Comparison of ENCODE assay signal across 17 mouse cellular contexts in genomic region chr1:84102052-84102451, GRCm38 (mm10).
DNase-seq lines count a peak whose midpoint lies in the region; ATAC-seq and TF ChIP-seq lines count a peak whose summit lies in the region.
"Had no signal": no experiment of that assay in that cellular context is flagged by ENCODE, and none has a peak within 500 bp of the region (broad histone marks: within the 10 kb centered on the region; RNA-seq: fewer than 3 reads in every experiment).

No protein-coding gene starts in this region.

- no peak; the same call in 1 of the 2 replicates for TF ChIP-seq RAD21 in CH12.LX (IDR thresholded peaks at IDR 0.05; ENCODE audit: low read depth, low read length)

- H3K36me3 ChIP-seq in embryonic facial prominence, embryonic 11.5 days (replicated peaks; ENCODE audit: control insufficient read depth, insufficient read depth, low read depth, low read length) = no peaks in the 10 kb centered on the region
- no peaks in the 10 kb centered on the region for H3K36me3 ChIP-seq in embryonic facial prominence, embryonic 10.5 days (replicated peaks)
- no peaks in the 10 kb centered on the region for H3K36me3 ChIP-seq in kidney, postnatal 0 days (ENCODE audit: insufficient read depth, low read length)
- no peaks in the 10 kb centered on the region for H3K36me3 ChIP-seq in kidney, embryonic 15.5 days
- no peaks in the 10 kb centered on the region for H3K36me3 ChIP-seq in CH12.LX (replicated peaks in 1 of 2; ENCODE audit: control insufficient read depth in 1 of 2, insufficient read depth in 1 of 2, low read length in 1 of 2)
- H3K36me3 ChIP-seq: limb, embryonic 10.5 days; neural tube, embryonic 12.5 days had no signal

- 82% methylated on average over 2 of the region's 2 CpGs for WGBS in embryonic facial prominence, embryonic 11.5 days
- 73% methylated on average over 2 of the region's 2 CpGs for WGBS in embryonic facial prominence, embryonic 10.5 days
- WGBS in kidney, postnatal 0 days = 80% methylated on average over 2 of the region's 2 CpGs
- 75% methylated on average over 2 of the region's 2 CpGs for WGBS in kidney, embryonic 15.5 days

- dilution Hi-C loops in CH12.LX (cut with MboI; ENCODE audit: extremely low pct_ligation_motif_present, extremely low pct_unique_long_range_greater_than_20kb, low sequenced_read_pairs) = no loop called here

- H3K9me3 ChIP-seq in embryonic facial prominence, embryonic 11.5 days (replicated peaks; ENCODE audit: control insufficient read depth, low read length) = no peaks in the 10 kb centered on the region
- H3K9me3 ChIP-seq in embryonic facial prominence, embryonic 10.5 days = no peaks in the 10 kb centered on the region
- H3K9me3 ChIP-seq in kidney, postnatal 0 days (replicated peaks; ENCODE audit: low read length) = no peaks in the 10 kb centered on the region
- H3K9me3 ChIP-seq in kidney, embryonic 15.5 days (replicated peaks) = no peaks in the 10 kb centered on the region
- no peaks in the 10 kb centered on the region for H3K9me3 ChIP-seq in CH12.LX (replicated peaks; ENCODE audit: low read length)
- H3K9me3 ChIP-seq: limb, embryonic 10.5 days had no signal

- no peak overlapping the region for H3K4me2 ChIP-seq in embryonic facial prominence, embryonic 11.5 days (ENCODE audit: low read depth, low read length)
- no peak overlapping the region for H3K4me2 ChIP-seq in kidney, postnatal 0 days (ENCODE audit: low read length)
- H3K4me2 ChIP-seq in kidney, embryonic 15.5 days = no peak overlapping the region
- no peak overlapping the region for H3K4me2 ChIP-seq in CH12.LX (ENCODE audit: insufficient read depth, low read depth, poor library complexity, severe bottlenecking)
- H3K4me2 ChIP-seq: neural tube, embryonic 12.5 days had no signal

- in situ Hi-C loops in CH12.LX (cut with MboI; ENCODE audit: low pct_ligation_motif_present, low pct_unique_long_range_greater_than_20kb, low sequenced_read_pairs) = no loop called here

- H3K9ac ChIP-seq in embryonic facial prominence, embryonic 11.5 days (replicated peaks; ENCODE audit: low read length) = no peak overlapping the region
- no peak overlapping the region for H3K9ac ChIP-seq in kidney, postnatal 0 days (ENCODE audit: low read depth, low read length)
- no peak overlapping the region for H3K9ac ChIP-seq in kidney, embryonic 15.5 days
- H3K9ac ChIP-seq in CH12.LX (ENCODE audit: insufficient read depth, low read depth) = no peak overlapping the region
- H3K9ac ChIP-seq: neural tube, embryonic 12.5 days had no signal

- no peaks in the 10 kb centered on the region for H3K4me1 ChIP-seq in embryonic facial prominence, embryonic 11.5 days (ENCODE audit: control insufficient read depth, insufficient read depth, low read length)
- H3K4me1 ChIP-seq in embryonic facial prominence, embryonic 10.5 days = peaks cover 10% of the 10 kb centered on the region
- no peaks in the 10 kb centered on the region for H3K4me1 ChIP-seq in kidney, postnatal 0 days (replicated peaks; ENCODE audit: insufficient read depth, low read length)
- no peaks in the 10 kb centered on the region for H3K4me1 ChIP-seq in kidney, embryonic 15.5 days
- no peaks in the 10 kb centered on the region for H3K4me1 ChIP-seq in CH12.LX (ENCODE audit: control insufficient read depth in 1 of 2, insufficient read depth in 2 of 2)
- H3K4me1 ChIP-seq: limb, embryonic 10.5 days; neural tube, embryonic 12.5 days had no signal

- no peak for ATAC-seq in embryonic facial prominence, embryonic 11.5 days (replicated peaks; ENCODE audit: insufficient number of reproducible peaks, low FRiP score, low TSS enrichment, low read depth)
- ATAC-seq in kidney, postnatal 0 days (replicated peaks; ENCODE audit: low FRiP score, low read depth) = no peak
- no peak for ATAC-seq in kidney, embryonic 15.5 days (replicated peaks; ENCODE audit: low FRiP score)
- ATAC-seq: CD4-positive, CD25-positive, alpha-beta regulatory T cell, adult 4 months had no signal

- H3K79me2 ChIP-seq in CH12.LX (replicated peaks; ENCODE audit: control insufficient read depth, extremely low read depth, insufficient read depth, poor library complexity, severe bottlenecking) = no peaks in the 10 kb centered on the region

- DNase-seq in embryonic facial prominence, embryonic 11.5 days (ENCODE audit: low spot score) = peak; percentile 35
- DNase-seq in embryonic facial prominence, embryonic 10.5 days (ENCODE audit: low spot score) = no peak
- no peak for DNase-seq in kidney, postnatal 0 days (ENCODE audit: low spot score)
- peak; percentile 29 for DNase-seq in CH12.LX (ENCODE audit: extremely low read depth)
- DNase-seq in adrenal gland, postnatal 36 days = peak; percentile 5 to 22
- DNase-seq in spleen, adult 18-20 months = no peak
- DNase-seq in kidney, postnatal 25 days = no peak
- DNase-seq: gastrocnemius, postnatal 14 days; layer of hippocampus, adult 9-11 months; lung, postnatal 10 days; midbrain, embryonic 14.5 days; right cerebral cortex, adult 18-20 months; thymus, postnatal 25 days had no signal

- peak; percentile 61 for TF ChIP-seq CTCF in kidney, postnatal 0 days (IDR thresholded peaks at IDR 0.05; ENCODE audit: low read depth)
- TF ChIP-seq CTCF in CH12.LX (conservative IDR thresholded peaks at IDR 0.05 in 1 of 2, IDR thresholded peaks at IDR 0.05 in 1 of 2; ENCODE audit: low read depth in 2 of 2, low read length in 2 of 2) = peak; percentile 23 to 41; a peak in 2 of 4 replicates

- H3K27ac ChIP-seq in embryonic facial prominence, embryonic 11.5 days (replicated peaks; ENCODE audit: low read depth, low read length) = no peak overlapping the region
- H3K27ac ChIP-seq in embryonic facial prominence, embryonic 10.5 days (replicated peaks) = no peak overlapping the region
- no peak overlapping the region for H3K27ac ChIP-seq in kidney, postnatal 0 days
- H3K27ac ChIP-seq in kidney, embryonic 15.5 days = no peak overlapping the region
- no peak overlapping the region for H3K27ac ChIP-seq in CH12.LX (ENCODE audit: insufficient read depth, low read depth)
- H3K27ac ChIP-seq: limb, embryonic 10.5 days; neural tube, embryonic 12.5 days had no signal

- no peak for TF ChIP-seq POLR2A in CH12.LX (IDR thresholded peaks at IDR 0.05; ENCODE audit: low read depth, low read length)

- TF ChIP-seq EP300 in CH12.LX (IDR thresholded peaks at IDR 0.05; ENCODE audit: low read length) = no peak

- no peaks in the 10 kb centered on the region for H3K27me3 ChIP-seq in embryonic facial prominence, embryonic 11.5 days (ENCODE audit: control insufficient read depth, insufficient read depth, low read length)
- H3K27me3 ChIP-seq in embryonic facial prominence, embryonic 10.5 days (replicated peaks; ENCODE audit: low read depth, poor library complexity, severe bottlenecking) = no peaks in the 10 kb centered on the region
- no peaks in the 10 kb centered on the region for H3K27me3 ChIP-seq in kidney, postnatal 0 days (ENCODE audit: insufficient read depth, low read length)
- H3K27me3 ChIP-seq in kidney, embryonic 15.5 days = no peaks in the 10 kb centered on the region
- no peaks in the 10 kb centered on the region for H3K27me3 ChIP-seq in CH12.LX (replicated peaks)
- H3K27me3 ChIP-seq: neural tube, embryonic 12.5 days had no signal

- H3K4me3 ChIP-seq in embryonic facial prominence, embryonic 11.5 days (ENCODE audit: low read depth, low read length) = no peak overlapping the region
- H3K4me3 ChIP-seq in embryonic facial prominence, embryonic 10.5 days = no peak overlapping the region
- H3K4me3 ChIP-seq in kidney, postnatal 0 days (replicated peaks; ENCODE audit: low read depth, low read length) = no peak overlapping the region
- H3K4me3 ChIP-seq in kidney, embryonic 15.5 days (replicated peaks) = no peak overlapping the region
- H3K4me3 ChIP-seq in CH12.LX (replicated peaks in 1 of 3; ENCODE audit: low read depth in 2 of 3, low read length in 2 of 3, poor library complexity in 1 of 3) = no peak overlapping the region
- H3K4me3 ChIP-seq: limb, embryonic 10.5 days; neural tube, embryonic 12.5 days had no signal

TF ChIP-seq in CH12.LX, 34 proteins besides CTCF, POLR2A, EP300 and RAD21:
- 0 out of 2 replicates have a peak, but pooled peaks have one; percentile 9 for TF ChIP-seq SMC3 (IDR thresholded peaks at IDR 0.05; ENCODE audit: low read depth, low read length)
- no peak for TF ChIP-seq ZC3H11A (IDR thresholded peaks at IDR 0.05; ENCODE audit: low read depth, low read length)
- no peak for TF ChIP-seq MAFK (IDR thresholded peaks at IDR 0.05; ENCODE audit: insufficient replicate concordance, low read length)
- TF ChIP-seq JUN (IDR thresholded peaks at IDR 0.05; ENCODE audit: insufficient read depth, low read depth, low read length) = no peak

Comparison
In these comparisons a context has a peak if more than half of its experiments do, and no peak if none do; other contexts are left out.
1. DNase-seq: peak in embryonic facial prominence, embryonic 11.5 days (single experiment), CH12.LX (single experiment) and adrenal gland, postnatal 36 days (2 of 2); none in embryonic facial prominence, embryonic 10.5 days (single experiment), kidney, postnatal 0 days (single experiment), spleen, adult 18-20 months (0 of 2) and kidney, postnatal 25 days (0 of 2).